Mouse (Mus musculus) lung, postnatal 0 days (tissue): Measurements from ENCODE around the gene Pmp22. TPM values are rescaled to one million over a fixed set of nuclear protein-coding genes. Genes with fewer than 3 reads are reported as not detected.

Experiments used
- ATAC-seq: fragments of 200-750 bp; cut with Nextera tagmentation; 2 replicates; pipeline ENCODE4 v1.8.0; 2017; ENCODE audit warnings: moderate library complexity
- DNase-seq: peaks from one replicate; pipeline ENCODE4 v3.0.0-alpha.2; 2016; ENCODE audit warnings: low spot score
- H3K27ac ChIP-seq: fragments of 300-500 bp; sonication (generic); 2 replicates; pipeline ENCODE4 v1.5.1; 2014; ENCODE audit warnings: antibody characterized with exemption, mild to moderate bottlenecking, low read length, mixed read lengths
- H3K27me3 ChIP-seq: fragments of 300-500 bp; sonication (generic); replicated peaks from 2 replicates; pipeline ENCODE4 v1.6.1; 2014; ENCODE audit warnings: low read length, mixed read lengths; ENCODE audit not compliant: insufficient read depth
- H3K36me3 ChIP-seq: fragments of 300-500 bp; sonication (generic); 2 replicates; pipeline ENCODE4 v1.6.1; 2014; ENCODE audit warnings: low read length, mixed read lengths; ENCODE audit not compliant: insufficient read depth
- H3K4me1 ChIP-seq: fragments of 300-500 bp; sonication (generic); 2 replicates; pipeline ENCODE4 v1.6.1; 2014; ENCODE audit warnings: antibody characterized with exemption, low read depth, low read length, mixed read lengths; ENCODE audit not compliant: insufficient read depth
- H3K4me2 ChIP-seq: fragments of 300-500 bp; sonication (generic); replicated peaks from 2 replicates; pipeline ENCODE4 v1.6.1; 2014; ENCODE audit warnings: low read depth, mild to moderate bottlenecking, low read length, moderate library complexity, mixed read lengths
- H3K4me3 ChIP-seq: fragments of 300-500 bp; sonication (generic); 2 replicates; pipeline ENCODE4 v1.5.1; 2014; ENCODE audit warnings: low read depth, low read length
- H3K9ac ChIP-seq: fragments of 300-500 bp; sonication (generic); replicated peaks from 2 replicates; pipeline ENCODE4 v1.6.1; 2014; ENCODE audit warnings: low read depth, mild to moderate bottlenecking
- H3K9me3 ChIP-seq: fragments of 300-500 bp; sonication (generic); 2 replicates; pipeline ENCODE4 v1.6.1; 2016; ENCODE audit warnings: low read length, mixed read lengths
- CTCF ChIP-seq: IDR thresholded peaks from 2 replicates; pipeline ENCODE4 v1.5.1; 2016; ENCODE audit warnings: antibody characterized with exemption, mild to moderate bottlenecking
- EP300 ChIP-seq: IDR thresholded peaks from 2 replicates; pipeline ENCODE4 v1.6.1; 2016; ENCODE audit warnings: antibody characterized with exemption, mild to moderate bottlenecking, control low read depth
- WGBS: fragments of 180-500 bp; shearing (Covaris S2); extraction: QIAGEN DNeasy Blood & Tissue Kit; methylation state at CpG from one replicate; pipeline ENCODE4 v1.1.7; 2014; 5-methylcytosine and 5-hydroxymethylcytosine counted together
- polyA plus RNA-seq: library from polyadenylated mRNA; unstranded; fragments of >200 nt; fragmentation: Nextera tagmentation; extraction: Ambion mirVana; gene quantifications from 2 replicates; pipeline ENCODE4 v1.2.1, GENCODE M21; 2015

Gene Pmp22
- polyA plus RNA-seq, 1 experiment from 2014 or later: 539 TPM

DNA sequence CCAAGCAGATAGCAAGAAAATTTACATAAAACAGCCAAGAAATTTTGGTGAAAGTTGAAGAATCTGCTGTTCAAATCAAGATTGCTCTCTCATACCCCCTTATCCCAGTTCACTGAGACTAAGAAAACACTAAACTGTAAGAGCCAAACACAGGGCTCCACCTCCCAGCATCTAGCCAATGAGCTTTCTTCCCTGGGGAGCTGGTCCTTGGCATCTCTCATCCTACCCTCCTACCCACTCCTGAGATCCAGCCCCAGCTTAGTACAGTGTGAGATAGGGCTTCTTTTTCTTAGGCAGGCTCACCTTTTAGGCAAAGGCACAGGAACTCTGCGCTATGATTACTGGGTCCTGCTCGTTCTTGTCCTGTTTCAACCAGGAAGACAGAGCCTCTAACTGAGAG lies 34.0 kb downstream of the Pmp22 start:
- Histone ChIP-seq H3K27ac (peak overlapping the region; percentile 6), H3K4me2 (no peak overlapping the region), H3K36me3 (peaks cover 4% of the 10 kb centered on the region; the same call in 1 of the 2 replicates), H3K4me1 (no peaks in the 10 kb centered on the region; the same call in 1 of the 2 replicates), H3K9me3 (no peaks in the 10 kb centered on the region), H3K9ac (no peak overlapping the region), H3K27me3 (no peaks in the 10 kb centered on the region), H3K4me3 (no peak overlapping the region)
- DNase-seq: no peak
- 71% methylated on average over 2 of the region's 2 CpGs for WGBS
- peak; percentile 27; the same call in 1 of the 2 replicates for ATAC-seq
- TF ChIP-seq CTCF (no peak), EP300 (no peak)

DNA sequence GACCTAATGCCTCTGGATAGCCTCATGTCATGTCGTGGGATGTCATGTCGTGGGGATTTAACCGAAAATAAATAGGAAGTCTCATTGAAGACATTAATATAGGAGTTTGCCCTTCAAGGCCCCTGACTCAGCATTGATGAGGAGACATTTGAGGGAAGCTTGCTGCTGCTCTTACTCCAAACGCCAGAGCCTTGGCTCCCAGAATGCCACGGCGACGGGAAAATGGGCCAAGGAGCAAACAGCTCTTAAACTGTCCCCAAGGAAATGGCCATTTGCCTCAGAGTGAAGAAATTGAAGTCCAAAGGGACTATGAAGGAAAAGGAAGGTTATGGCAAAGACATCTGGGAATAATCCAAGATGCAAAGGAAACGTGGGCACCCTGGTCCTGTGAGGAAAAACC lies 34.8 kb downstream of the Pmp22 start:
- Histone ChIP-seq H3K4me1 (no peaks in the 10 kb centered on the region; the same call in 1 of the 2 replicates), H3K4me3 (no peak overlapping the region), H3K9me3 (no peaks in the 10 kb centered on the region), H3K36me3 (peaks cover 4% of the 10 kb centered on the region; the same call in 1 of the 2 replicates), H3K27me3 (no peaks in the 10 kb centered on the region), H3K27ac (0 out of 2 replicates have a peak overlapping the region, but pooled peaks have one; percentile 33), H3K4me2 (no peak overlapping the region), H3K9ac (no peak overlapping the region)
- WGBS: 57% methylated on average over 8 of the region's 8 CpGs
- DNase-seq: peak; percentile 79
- ATAC-seq: peak; percentile 66
- TF ChIP-seq EP300 (no peak), CTCF (no peak)

DNA sequence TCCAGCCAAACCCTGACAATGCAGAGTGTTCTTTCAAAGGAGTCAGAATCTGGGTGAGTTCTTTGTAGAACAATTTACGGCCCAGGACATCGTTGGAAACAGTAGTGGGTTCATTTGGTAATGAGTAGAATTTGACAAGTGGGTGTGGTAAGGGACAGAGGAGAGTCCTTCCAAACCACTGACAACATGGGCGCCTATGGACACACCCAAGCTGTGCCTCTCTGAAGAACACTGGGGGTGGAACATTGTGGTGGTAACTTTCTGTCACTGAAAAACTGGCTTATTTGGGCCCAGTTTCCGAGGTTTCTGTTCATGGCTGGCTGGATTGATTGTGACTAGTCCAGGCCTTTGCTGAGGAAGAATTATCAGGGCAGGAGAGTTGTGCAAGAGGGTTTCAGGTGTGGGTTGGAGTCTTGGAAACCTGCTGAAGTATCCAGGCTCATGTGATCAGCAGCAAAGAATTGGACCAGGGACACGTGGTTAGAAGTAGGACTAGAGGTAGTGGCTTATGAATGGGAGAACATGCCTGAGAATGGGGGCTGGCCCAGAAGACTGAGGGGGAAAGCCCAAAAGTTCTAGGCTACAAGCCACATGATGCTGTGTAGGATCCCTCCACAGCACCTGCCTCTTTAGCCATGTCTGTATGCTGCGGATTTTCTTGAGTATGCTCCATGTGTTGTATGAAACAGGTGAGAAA lies 35.4 kb downstream of the Pmp22 start:
- peak; percentile 57 for ATAC-seq
- no peaks in the 10 kb centered on the region for H3K27me3 ChIP-seq
- H3K4me3 ChIP-seq: no peak overlapping the region
- WGBS: 65% methylated on average over 6 of the region's 6 CpGs
- H3K27ac ChIP-seq: peak overlapping the region; percentile 33; the same call in 1 of the 2 replicates
- no peaks in the 10 kb centered on the region; the same call in 1 of the 2 replicates for H3K4me1 ChIP-seq
- no peaks in the 10 kb centered on the region for H3K9me3 ChIP-seq
- DNase-seq: peak; percentile 72
- peaks cover 4% of the 10 kb centered on the region; the same call in 1 of the 2 replicates for H3K36me3 ChIP-seq
- TF ChIP-seq CTCF (no peak), EP300 (no peak)
- no peak overlapping the region for H3K4me2 ChIP-seq
- H3K9ac ChIP-seq: no peak overlapping the region

DNA sequence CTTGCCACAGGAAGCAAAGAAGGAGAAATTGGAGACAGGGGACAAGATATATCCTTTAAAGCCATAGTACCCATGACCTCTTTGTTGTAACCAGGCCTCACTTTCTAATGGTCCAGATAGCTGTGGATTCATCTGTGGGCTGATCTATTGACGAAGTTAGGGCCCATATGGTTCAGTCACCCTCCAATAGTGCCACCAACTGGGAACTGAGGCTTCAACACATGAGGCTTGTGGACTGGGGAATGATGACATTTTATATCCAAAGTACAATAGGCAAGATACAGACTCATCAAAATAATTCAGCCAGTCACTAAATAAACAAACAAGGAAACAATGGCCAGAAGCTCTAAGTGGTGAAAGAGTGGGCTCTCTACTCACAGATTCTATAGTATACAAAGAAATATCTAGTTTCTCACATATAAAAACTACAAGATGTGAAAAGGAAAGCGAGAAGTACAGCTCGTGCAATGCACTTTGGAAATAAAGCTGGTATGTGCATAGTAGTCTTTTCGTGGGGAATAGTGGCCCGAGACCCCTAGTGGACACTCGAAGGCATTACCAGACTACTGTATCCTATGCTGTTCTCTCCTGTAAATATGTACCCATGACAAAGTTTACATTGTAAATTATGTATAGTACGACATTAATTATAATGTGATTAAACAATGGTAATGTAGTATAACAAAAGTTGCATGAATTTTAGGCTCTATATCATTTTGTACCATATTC lies 36.1 kb downstream of the Pmp22 start:
- WGBS: 41% methylated on average over 7 of the region's 7 CpGs
- DNase-seq: peak; percentile 56

DNA sequence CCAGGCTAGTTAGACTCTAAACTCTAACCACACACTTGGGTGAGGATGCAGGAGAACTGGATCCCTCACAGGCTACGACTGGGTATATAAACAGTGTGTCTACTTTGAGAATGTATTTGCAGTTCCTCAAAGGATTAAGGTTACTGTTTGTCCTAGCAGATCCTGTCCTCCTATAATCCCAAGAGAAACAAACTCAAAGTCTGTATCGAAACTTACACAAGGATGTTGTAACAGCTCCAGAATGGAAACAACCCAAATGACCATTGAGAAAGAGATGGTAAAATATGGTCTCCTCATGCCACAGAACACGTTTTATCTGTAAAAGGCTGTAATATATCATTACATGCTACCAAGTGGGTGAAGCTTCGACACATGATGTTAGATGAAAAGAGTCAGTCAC lies 39.0 kb downstream of the Pmp22 start:
- no peaks in the 10 kb centered on the region for H3K27me3 ChIP-seq
- peak overlapping the region; percentile 20; the same call in 1 of the 2 replicates for H3K27ac ChIP-seq
- WGBS: 54% methylated on average over 4 of the region's 4 CpGs
- no peaks in the 10 kb centered on the region for H3K36me3 ChIP-seq
- H3K4me3 ChIP-seq: no peak overlapping the region
- no peaks in the 10 kb centered on the region; the same call in 1 of the 2 replicates for H3K4me1 ChIP-seq
- H3K9me3 ChIP-seq: no peaks in the 10 kb centered on the region
- TF ChIP-seq EP300 (no peak), CTCF (no peak)
- DNase-seq: peak; percentile 62
- no peak for ATAC-seq
- H3K4me2 ChIP-seq: no peak overlapping the region
- H3K9ac ChIP-seq: no peak overlapping the region

More for the DNA sequence above, 36.1 kb downstream of the Pmp22 start:
- no peak overlapping the region for H3K9ac ChIP-seq
- H3K27me3 ChIP-seq: no peaks in the 10 kb centered on the region
- no peak overlapping the region for H3K4me3 ChIP-seq
- H3K9me3 ChIP-seq: no peaks in the 10 kb centered on the region
- no peaks in the 10 kb centered on the region; the same call in 1 of the 2 replicates for H3K4me1 ChIP-seq
- 0 out of 2 replicates have a peak overlapping the region, but pooled peaks have one; percentile 33 for H3K27ac ChIP-seq
- no peak for ATAC-seq
- 0 out of 2 replicates have a peak, but pooled peaks cover under 1% of the 10 kb centered on the region for H3K36me3 ChIP-seq
- TF ChIP-seq EP300 (no peak), CTCF (peak; percentile 77)
- no peak overlapping the region for H3K4me2 ChIP-seq

DNA sequence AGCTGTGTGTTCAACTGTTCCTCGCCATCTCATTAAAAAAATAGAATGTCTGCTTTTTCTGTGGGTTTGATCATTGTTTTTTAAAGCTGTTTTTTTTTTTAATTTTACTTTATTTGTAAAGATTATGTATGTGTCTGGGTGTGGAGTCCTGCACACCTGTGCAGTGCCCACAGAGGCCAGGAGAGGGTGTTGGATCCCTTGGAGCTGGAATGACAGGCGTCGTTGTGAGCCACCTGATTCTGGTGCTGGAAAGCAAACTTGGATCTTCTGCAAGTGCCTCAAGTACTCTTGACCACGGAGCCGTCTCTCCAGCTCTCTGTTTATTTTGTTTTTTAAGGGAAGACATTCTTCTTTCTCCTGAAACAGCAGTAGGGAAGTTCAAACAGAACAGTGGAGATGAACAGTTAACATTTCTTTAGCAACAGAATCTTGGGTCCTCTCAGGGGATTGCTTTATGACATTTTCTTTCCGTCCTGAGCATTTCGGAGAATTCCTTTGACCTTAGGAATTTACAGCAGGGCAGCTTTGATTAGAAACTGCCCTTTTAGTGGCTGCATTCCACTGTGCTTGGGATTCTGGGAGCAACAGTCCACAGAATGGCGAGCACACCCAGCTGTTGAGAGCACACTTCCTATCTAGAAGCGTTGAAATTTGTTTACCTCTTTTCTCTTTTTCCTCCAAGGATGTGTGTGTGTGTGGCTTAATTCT lies 39.9 kb downstream of the Pmp22 start:
- ATAC-seq: peak; percentile 64
- H3K4me3 ChIP-seq: no peak overlapping the region
- peak overlapping the region; percentile 20 for H3K27ac ChIP-seq

More for the DNA sequence above, 39.9 kb downstream of the Pmp22 start:
- no peaks in the 10 kb centered on the region for H3K36me3 ChIP-seq
- H3K9ac ChIP-seq: no peak overlapping the region
- TF ChIP-seq EP300: peak; percentile 60
- peak; percentile 56 for TF ChIP-seq CTCF
- no peak overlapping the region for H3K4me2 ChIP-seq
- H3K9me3 ChIP-seq: no peaks in the 10 kb centered on the region
- H3K27me3 ChIP-seq: no peaks in the 10 kb centered on the region
- 15% methylated on average over 9 of the region's 9 CpGs for WGBS
- no peaks in the 10 kb centered on the region; the same call in 1 of the 2 replicates for H3K4me1 ChIP-seq
- peak; percentile 61 for DNase-seq
